Mouse (Mus musculus): ENCODE results near the gene Fpr2.

- TF ChIP-seq POLR2A (IDR thresholded peaks at IDR 0.05; ENCODE audit: low read depth, low read length), result no peak
- TF ChIP-seq CTCF (conservative IDR thresholded peaks at IDR 0.05; ENCODE audit: insufficient read depth, insufficient read length, low read depth, low read length), result no peak
These were observed 20.7 kb upstream of the Fpr2 start for GRCm38 (mm10) chr17:17866801-17867469.

Data from kidney, adult 2 months (tissue).